Mouse (Mus musculus) liver, adult 2 months (tissue): ENCODE results near the gene Rgs8.

Experiments used
- CTCF ChIP-seq: fragments of 200-500 bp; IDR thresholded peaks from 2 replicates; pipeline ENCODE4 v1.5.1; 2011; ENCODE audit warnings: low read depth, low read length, control low read depth
- POLR2A ChIP-seq: fragments of 200-500 bp; IDR thresholded peaks from 2 replicates; pipeline ENCODE4 v1.6.1; 2011; ENCODE audit warnings: low read length, control low read depth; ENCODE audit not compliant: insufficient read depth; ENCODE audit errors: extremely low read depth

GRCm38 (mm10) chr1:153635056-153635455, 17.8 kb upstream of the Rgs8 start:
- no peak for TF ChIP-seq CTCF
- TF ChIP-seq POLR2A = no peak
